Mouse (Mus musculus) bone marrow macrophage, adult 2 months (primary cell): ENCODE data around the gene Tnni3. TPM values are rescaled to one million over a fixed set of nuclear protein-coding genes. Genes with fewer than 3 reads are reported as not detected.
A peak's percentile ranks its signal among the peaks of the same experiment; 100 is the strongest.

Experiments
- H3K27ac ChIP-seq: 2 replicates; pipeline ENCODE4 v1.5.1; 2012; ENCODE audit warnings: low read depth, low read length; ENCODE audit not compliant: insufficient read depth
- H3K4me1 ChIP-seq: 2 replicates; pipeline ENCODE4 v1.6.1; 2012; ENCODE audit warnings: low read length; ENCODE audit not compliant: control insufficient read depth, insufficient read depth
- H3K4me3 ChIP-seq: 2 replicates; pipeline ENCODE4 v1.5.1; 2012; ENCODE audit warnings: mild to moderate bottlenecking, low read length, moderate library complexity; ENCODE audit not compliant: insufficient read depth
- CTCF ChIP-seq: IDR thresholded peaks from 2 replicates; pipeline ENCODE4 v1.5.1; 2012; ENCODE audit warnings: low read depth, mild to moderate bottlenecking, low read length, moderate library complexity
- POLR2A ChIP-seq: IDR thresholded peaks from 2 replicates; pipeline ENCODE4 v1.6.1; 2012; ENCODE audit warnings: mild to moderate bottlenecking, low read depth, low read length, borderline replicate concordance
- polyA plus RNA-seq: library from polyadenylated mRNA; stranded (reverse); fragments of >200 nt; gene quantifications from 2 replicates; pipeline ENCODE4 v1.2.4, GENCODE M21; 2012; ENCODE audit not compliant: missing spikeins, insufficient read depth, insufficient read length

Tnni3 gene
- polyA plus RNA-seq, 1 experiment = 12.3 TPM

- TF ChIP-seq POLR2A = no peak
- no peak for TF ChIP-seq CTCF
Observed at GRCm38 (mm10) chr7:4508062-4508738, 15.8 kb downstream of the Tnni3 start.

GRCm38 (mm10) chr7:4507220-4507619, 16.8 kb downstream of the Tnni3 start:
- Histone ChIP-seq H3K27ac (no peak overlapping the region), H3K4me3 (no peak overlapping the region), H3K4me1 (peaks cover 33% of the 10 kb centered on the region)
- TF ChIP-seq POLR2A (no peak), CTCF (no peak)

More at GRCm38 (mm10) chr7:4508062-4508738, 15.8 kb downstream of the Tnni3 start:
- Histone ChIP-seq H3K4me1 (peaks cover 29% of the 10 kb centered on the region), H3K4me3 (no peak overlapping the region), H3K27ac (no peak overlapping the region)

GRCm38 (mm10) chr7:4504646-4505435, 19.2 kb downstream of the Tnni3 start:
- H3K4me1 ChIP-seq = peaks cover 36% of the 10 kb centered on the region
- TF ChIP-seq POLR2A (no peak), CTCF (no peak)
- no peak overlapping the region for H3K4me3 ChIP-seq
- peak overlapping the region; percentile 88 for H3K27ac ChIP-seq

- TF ChIP-seq POLR2A (no peak), CTCF (no peak)
- H3K4me1 ChIP-seq = peaks cover 40% of the 10 kb centered on the region
- H3K27ac ChIP-seq = peak overlapping the region; percentile 88
- no peak overlapping the region for H3K4me3 ChIP-seq
Observed at GRCm38 (mm10) chr7:4503858-4504257, 20.2 kb downstream of the Tnni3 start.

- H3K4me3 ChIP-seq = no peak overlapping the region
- peaks cover 48% of the 10 kb centered on the region for H3K4me1 ChIP-seq
- TF ChIP-seq POLR2A = no peak
- no peak for TF ChIP-seq CTCF
- H3K27ac ChIP-seq = peak overlapping the region; percentile 28
Observed at GRCm38 (mm10) chr7:4503100-4503499, 20.9 kb downstream of the Tnni3 start.

- peak overlapping the region; percentile 92 for H3K27ac ChIP-seq
- TF ChIP-seq CTCF (no peak), POLR2A (no peak)
- peak overlapping the region; percentile 95 for H3K4me3 ChIP-seq
- H3K4me1 ChIP-seq = peaks cover 53% of the 10 kb centered on the region
Observed at GRCm38 (mm10) chr7:4502421-4503090, 21.5 kb downstream of the Tnni3 start.

GRCm38 (mm10) chr7:4501558-4502397, 22.3 kb downstream of the Tnni3 start, which contains the start of gene Ppp1r12c:
Gene Ppp1r12c, minus strand, starts transcription at chr7:4501680.
- no peak for TF ChIP-seq CTCF
- TF ChIP-seq POLR2A = no peak
- Histone ChIP-seq H3K4me3 (peak within 1 kb of the TSS; percentile 95), H3K4me1 (peaks cover 59% of the 10 kb centered on the region), H3K27ac (peak within 1 kb of the TSS; percentile 92)

- no peak for TF ChIP-seq POLR2A
- no peak for TF ChIP-seq CTCF
- H3K4me1 ChIP-seq = peaks cover 62% of the 10 kb centered on the region
- H3K4me3 ChIP-seq = peak overlapping the region; percentile 95
- H3K27ac ChIP-seq = peak overlapping the region; percentile 69
Observed at GRCm38 (mm10) chr7:4500892-4501471, 23.0 kb downstream of the Tnni3 start.

- H3K4me3 ChIP-seq = peak overlapping the region; percentile 95
- H3K4me1 ChIP-seq = peaks cover 63% of the 10 kb centered on the region
- H3K27ac ChIP-seq = no peak overlapping the region
- TF ChIP-seq CTCF (no peak), POLR2A (no peak)
Observed at GRCm38 (mm10) chr7:4499034-4499433, 25.0 kb downstream of the Tnni3 start.
